Mouse (Mus musculus) bone marrow, adult 2 months (tissue): Measurements from ENCODE around the gene Nudt17.

ENCODE experiments used
- CTCF ChIP-seq: fragments of 200-500 bp; IDR thresholded peaks from 2 replicates; pipeline ENCODE4 v1.5.1; 2011; ENCODE audit warnings: low read length, control low read depth; ENCODE audit not compliant: control insufficient read depth, insufficient read depth
- POLR2A ChIP-seq: fragments of 200-500 bp; IDR thresholded peaks from 2 replicates; pipeline ENCODE4 v1.6.1; 2011; ENCODE audit warnings: low read depth, mild to moderate bottlenecking, control low read depth, low read length, borderline replicate concordance; ENCODE audit not compliant: control insufficient read depth

DNA sequence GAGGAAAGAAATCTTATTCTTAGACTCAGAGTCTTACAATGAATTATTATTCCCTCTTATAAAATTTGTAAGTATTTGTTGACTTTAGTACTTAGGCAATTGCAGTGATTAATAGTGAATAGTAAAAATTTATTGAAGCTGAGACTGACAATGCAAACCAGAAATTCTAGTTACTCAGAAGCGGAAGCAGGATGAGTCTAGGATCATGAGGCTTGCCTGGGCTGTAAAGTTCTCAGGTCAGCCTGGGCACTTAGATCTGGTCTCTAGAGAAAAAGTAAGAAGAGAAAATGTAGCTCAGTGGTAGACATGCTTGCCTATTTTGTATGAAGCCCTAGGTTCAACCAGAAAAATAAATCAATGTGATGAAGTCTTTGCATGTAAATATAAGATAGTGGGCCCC, 47.6 kb upstream of the Nudt17 start:
- TF ChIP-seq CTCF (no peak), POLR2A (no peak)
